Mouse (Mus musculus) adrenal gland, postnatal 36 days (tissue): ENCODE data around the gene Sult5a1. TPM values are rescaled to one million over a fixed set of nuclear protein-coding genes. Genes with fewer than 3 reads are reported as not detected.
"Not testable (repeated sequence)": the region's sequence is repeated elsewhere in the genome, so short reads cannot be mapped to it uniquely, and the experiment has no call there.

Experiments used
- DNase-seq, 2 experiments: peaks; one replicate each; pipeline ENCODE4 v3.0.0; 2021; ENCODE audit warnings: mixed read lengths in 1 of 2
- long read RNA-seq, 2 experiments: library from polyadenylated mRNA; stranded (forward); transcript quantifications; one replicate each; pipeline ENCODE4 v2.0.0; 2021; ENCODE audit warnings: borderline sequencing depth in 2 of 2
- total RNA-seq, 2 experiments: library from RNA; stranded (reverse); gene quantifications; 2 replicates each; pipeline ENCODE4 v1.2.3; 2021

Sult5a1 gene
- 1 to 10 TPM; 5.6 to 5.8 TPM for total RNA-seq
- long read RNA-seq, experiment 1, partial matches to known transcripts = 0 of 3 reads
- long read RNA-seq, experiment 1, other reads (novel, unspliced or antisense) = 3 of 3 reads
- long read RNA-seq, experiment 2, partial matches to known transcripts = 0 of 3 reads
- long read RNA-seq, experiment 2, other reads (novel, unspliced or antisense) = 2 of 3 reads

DNA sequence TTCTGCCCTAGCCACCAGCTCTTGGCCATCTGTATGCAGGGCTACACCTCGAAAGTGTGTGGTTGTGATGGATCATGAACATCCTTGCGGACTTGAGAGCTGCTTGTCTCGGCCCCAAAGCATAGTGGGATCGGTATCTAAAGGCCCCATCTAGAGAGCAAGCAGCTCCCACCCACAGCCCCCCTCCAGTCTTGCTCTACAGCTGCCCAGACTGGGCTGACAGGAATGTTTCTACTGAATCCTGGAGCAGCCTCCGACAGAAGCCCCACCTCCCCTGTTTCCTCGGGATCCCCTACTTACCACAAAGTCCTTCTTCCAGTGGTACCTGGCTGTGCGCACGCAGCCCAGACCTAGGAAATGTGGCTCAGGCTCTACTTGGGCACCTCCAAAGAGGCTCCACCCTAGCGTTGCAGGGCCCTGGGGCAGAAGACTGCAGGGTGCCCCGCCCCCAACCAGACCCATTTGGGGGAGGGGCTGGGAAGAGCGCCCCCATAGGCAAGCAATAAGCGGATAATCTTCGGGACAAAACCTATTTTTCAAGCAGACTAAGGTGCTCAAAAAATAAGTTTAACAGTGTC is at the start of gene Sult5a1:
Sult5a1 (minus strand) TSS at position 428 of the 578 bp plus-strand sequence.
- no peak for DNase-seq

DNA sequence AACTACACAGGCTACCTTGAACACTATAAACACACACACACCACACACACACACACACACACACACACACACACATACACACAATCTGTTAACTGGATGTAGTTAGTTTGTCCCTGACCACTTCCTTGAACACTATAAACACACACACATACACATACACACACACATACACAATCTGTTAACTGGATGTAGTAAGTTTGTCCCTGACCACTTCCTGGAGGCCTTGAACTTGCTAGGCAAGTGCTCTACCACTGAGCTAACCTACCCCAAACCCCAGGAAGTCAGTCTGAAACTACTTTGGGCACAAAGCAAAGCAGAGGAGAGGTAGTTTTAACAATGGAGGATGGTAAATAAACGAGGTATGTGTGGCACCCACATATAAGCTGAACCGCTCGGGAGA is 45.5 kb upstream of the Sult5a1 start:
- DNase-seq = no peak

DNA sequence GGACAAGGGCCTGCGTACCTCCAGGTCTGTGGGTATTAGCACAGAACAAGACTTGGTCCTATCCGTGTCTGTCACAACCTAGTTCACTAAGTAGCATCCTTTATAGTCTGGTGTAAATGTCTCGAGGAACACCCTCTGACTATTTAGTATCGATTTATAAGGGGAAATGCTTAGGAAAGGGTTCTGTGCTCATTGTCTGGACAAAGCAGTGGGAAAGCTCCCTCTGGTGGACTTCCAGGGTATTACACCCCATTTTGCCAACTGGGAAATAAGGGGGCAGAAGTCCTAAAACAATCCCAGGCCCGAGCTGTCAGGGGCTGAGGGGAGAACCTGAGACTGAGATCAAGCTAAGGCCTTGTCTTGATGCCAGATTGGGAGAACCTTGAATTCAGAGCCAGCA is 44.2 kb upstream of the Sult5a1 start:
- peak; percentile 64 to 75 for DNase-seq

- no peak for DNase-seq
These were observed 41.7 kb upstream of the Sult5a1 start for GRCm38 (mm10) chr8:123199864-123200263.

GRCm38 (mm10) chr8:123197016-123197415 is 38.9 kb upstream of the Sult5a1 start:
- DNase-seq = not testable (repeated sequence)

GRCm38 (mm10) chr8:123193771-123194170 is 35.7 kb upstream of the Sult5a1 start:
- no peak for DNase-seq

- DNase-seq = no peak
These were observed 33.8 kb upstream of the Sult5a1 start for GRCm38 (mm10) chr8:123191908-123192307.

DNA sequence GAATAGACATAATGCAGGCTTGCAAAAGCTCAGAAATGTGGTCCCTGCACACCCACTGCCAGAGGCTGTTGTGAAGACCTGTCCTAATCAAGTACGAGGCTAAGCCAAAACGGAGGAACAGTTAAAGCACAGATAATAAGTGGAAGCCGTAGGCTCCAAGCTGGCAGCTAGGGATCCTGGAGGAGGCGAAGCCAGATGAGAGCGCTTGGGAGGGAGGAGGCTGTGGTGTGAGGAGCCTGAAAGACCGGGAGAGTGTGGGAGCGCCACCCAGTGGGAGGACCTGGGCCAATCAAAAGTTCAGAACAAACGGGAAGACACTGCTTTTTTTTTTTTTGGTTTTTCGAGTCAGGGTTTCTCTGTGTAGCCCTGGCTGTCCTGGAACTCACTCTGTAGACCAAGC is 32.6 kb upstream of the Sult5a1 start:
- peak; percentile 83 to 88 for DNase-seq

GRCm38 (mm10) chr8:123188841-123189240 is 30.7 kb upstream of the Sult5a1 start:
- no peak for DNase-seq

GRCm38 (mm10) chr8:123188006-123188405 is 29.9 kb upstream of the Sult5a1 start:
- no peak for DNase-seq

GRCm38 (mm10) chr8:123185566-123186409 is 27.7 kb upstream of the Sult5a1 start, which contains the start of gene Dpep1:
Gene Dpep1, plus strand, starts transcription at chr8:123186242.
- peak in 1 of 2 experiments; percentile 38 for DNase-seq

- peak; percentile 65 to 66 for DNase-seq
These were observed 23.3 kb upstream of the Sult5a1 start for GRCm38 (mm10) chr8:123181391-123181790.

GRCm38 (mm10) chr8:123156070-123156773 is 1.9 kb downstream of the Sult5a1 start:
- DNase-seq = no peak

DNA sequence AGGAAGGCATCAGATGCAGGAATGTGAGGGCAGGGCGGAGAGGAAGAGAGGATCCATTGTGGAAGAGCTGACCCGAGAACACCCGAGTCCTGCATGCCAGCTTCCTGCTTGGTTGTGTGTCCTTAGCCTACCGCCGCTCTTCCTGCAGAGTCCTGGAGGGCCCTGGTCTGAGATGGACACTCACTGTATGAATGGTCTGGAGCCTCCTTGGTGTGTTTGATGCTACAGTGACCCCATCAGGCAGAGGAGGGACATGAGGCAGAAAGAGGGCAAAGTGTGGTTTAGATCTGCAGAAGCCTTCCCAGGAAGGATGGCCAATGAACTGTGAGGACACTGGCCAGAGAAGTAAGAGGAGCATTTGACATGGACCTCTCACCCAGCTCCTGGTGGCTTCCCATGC is 2.9 kb downstream of the Sult5a1 start:
- no peak for DNase-seq

- DNase-seq = peak in 1 of 2 experiments; percentile 28
These were observed 7.4 kb downstream of the Sult5a1 start for GRCm38 (mm10) chr8:123150737-123151171.

GRCm38 (mm10) chr8:123146390-123146789 is 11.7 kb downstream of the Sult5a1 start:
- DNase-seq = no peak

DNA sequence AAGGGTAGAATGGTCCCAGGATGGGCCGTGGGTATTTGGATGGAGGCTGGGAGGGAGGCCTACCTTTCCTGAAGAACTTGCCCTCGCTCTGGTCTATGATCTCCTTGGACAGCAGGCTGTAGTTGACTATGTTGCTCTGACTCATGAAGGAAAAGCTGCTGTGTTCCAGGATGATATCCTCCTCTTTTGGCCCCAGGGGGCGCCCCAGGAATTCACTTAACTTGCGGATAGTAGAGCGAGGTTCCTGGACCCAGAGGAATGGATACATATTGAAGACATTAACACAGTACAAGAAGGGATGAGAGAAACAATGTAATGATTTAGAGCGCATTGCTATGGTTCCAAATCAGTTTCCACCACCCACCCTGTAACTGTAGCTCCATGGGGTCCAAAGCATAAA is 12.8 kb downstream of the Sult5a1 start:
- DNase-seq = peak; percentile 65 to 77

DNA sequence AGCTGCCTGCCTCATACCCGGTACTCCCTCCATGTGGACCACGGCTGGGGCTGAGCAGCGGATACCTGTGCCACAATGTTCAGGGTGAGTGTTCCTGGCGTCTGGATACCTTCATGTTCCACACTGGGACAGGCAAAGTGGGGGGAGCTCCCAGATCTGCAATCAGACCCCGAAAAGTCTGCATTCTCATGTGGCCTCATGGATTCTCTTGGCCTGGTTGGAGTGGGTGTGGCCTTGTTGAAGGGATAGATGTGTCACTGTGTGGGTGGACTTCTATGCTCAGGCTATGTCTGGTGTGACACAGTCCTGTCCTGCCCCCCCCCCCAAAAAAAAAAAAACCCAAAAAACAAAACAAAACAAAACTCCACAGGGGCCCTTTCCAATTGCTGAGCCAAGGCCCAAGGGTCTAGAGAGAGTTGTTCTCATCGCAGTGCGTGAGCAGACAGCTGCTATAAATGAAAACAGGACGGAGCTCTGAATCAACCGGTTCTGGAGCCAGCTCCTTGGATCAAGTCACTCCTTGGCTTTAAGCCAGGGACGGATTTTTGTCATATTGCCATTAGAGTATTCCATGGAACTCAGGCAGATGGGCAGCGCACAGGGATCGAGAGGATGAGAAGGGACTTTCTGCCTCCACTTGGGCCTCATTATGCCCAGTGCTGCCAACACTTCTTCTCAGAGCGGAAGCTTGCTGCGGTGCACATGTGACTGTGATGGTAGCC is 16.2 kb downstream of the Sult5a1 start:
- DNase-seq = peak; percentile 77 to 89

DNA sequence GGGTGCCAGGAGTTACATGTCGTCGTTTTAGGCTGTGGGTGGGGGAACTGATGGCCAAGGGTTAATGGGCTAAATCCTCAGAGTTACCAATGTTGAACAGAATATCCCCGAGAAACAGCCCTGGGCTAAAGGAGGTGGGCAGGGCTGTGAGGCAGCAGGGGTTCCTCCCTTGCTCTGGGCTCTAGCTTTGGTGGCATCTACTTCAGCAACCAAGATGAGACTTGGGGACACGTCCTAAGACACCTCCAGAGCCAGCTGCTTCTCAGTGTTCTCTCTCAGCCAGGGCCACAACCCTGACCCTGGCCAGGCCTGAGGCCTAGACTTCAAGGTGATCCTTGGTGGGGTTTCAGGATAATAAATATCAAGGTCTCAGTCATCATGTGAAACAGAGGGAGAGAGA is 19.4 kb downstream of the Sult5a1 start:
- DNase-seq = no peak

DNA sequence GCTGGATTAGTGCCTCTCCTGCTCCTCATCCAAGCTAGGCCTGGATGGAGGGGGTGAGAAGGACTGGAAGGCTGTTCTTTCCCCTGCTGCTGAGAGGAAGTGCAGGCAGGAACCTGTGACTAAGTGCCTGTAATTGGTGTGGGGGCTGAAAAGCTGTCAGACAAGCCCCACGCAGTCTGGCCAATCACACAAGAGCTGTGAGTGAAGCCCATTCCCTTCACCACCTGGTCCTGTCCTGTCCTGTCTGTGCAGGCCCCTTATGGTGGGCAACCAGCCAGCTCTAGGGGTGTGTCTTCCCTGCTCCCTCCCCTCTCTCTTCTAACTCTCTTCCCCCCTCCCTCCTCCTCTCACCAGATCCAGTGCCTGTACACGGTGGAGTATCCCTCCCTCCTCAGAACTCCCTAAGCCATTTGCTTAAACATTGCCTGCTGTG is 20.5 kb downstream of the Sult5a1 start:
- peak; percentile 31 to 35 for DNase-seq

DNA sequence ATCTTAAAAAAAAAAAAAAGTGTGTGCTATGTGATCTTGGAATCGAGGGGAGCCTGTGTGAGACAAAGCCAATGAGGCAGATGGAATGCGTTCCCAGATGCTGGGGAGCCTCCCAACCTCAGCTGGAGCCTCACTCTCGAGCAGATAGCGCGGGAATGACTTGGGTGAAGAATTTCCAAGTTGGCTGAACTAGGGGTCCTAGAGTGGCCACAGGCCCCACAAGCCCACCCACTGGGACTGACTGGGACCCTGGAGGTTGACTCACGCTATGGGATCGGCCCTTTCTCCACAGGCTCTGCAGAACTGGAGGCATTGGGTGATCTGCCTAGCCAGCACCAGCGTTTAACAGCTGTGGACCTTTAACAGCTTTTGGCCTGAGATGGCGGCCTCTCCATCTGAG is 21.8 kb downstream of the Sult5a1 start:
- no peak for DNase-seq

- DNase-seq = no peak
These were observed 22.3 kb downstream of the Sult5a1 start for GRCm38 (mm10) chr8:123135806-123136205.
